In genomic region chr9:5308561-5308960, GRCm38 (mm10) we compare ENCODE assay signal across 8 mouse cellular contexts. TPM values are rescaled to one million over a fixed set of nuclear protein-coding genes. Genes with fewer than 3 reads are reported as not detected.
DNase-seq lines count a peak whose midpoint lies in the region; ATAC-seq and TF ChIP-seq lines count a peak whose summit lies in the region.

TSS of gene Casp4 (plus strand) at chr9:5308828.

- TF ChIP-seq CTCF in small intestine, adult 2 months (IDR thresholded peaks at IDR 0.05; ENCODE audit: extremely low read depth, insufficient read length, insufficient replicate concordance, low read depth, low read length): no peak

- TF ChIP-seq POLR2A in limb, embryonic 14.5 days (IDR thresholded peaks at IDR 0.05; ENCODE audit: borderline replicate concordance, extremely low read depth, insufficient read depth, insufficient read length): no peak
- TF ChIP-seq POLR2A in small intestine, adult 2 months (IDR thresholded peaks at IDR 0.05; ENCODE audit: low read depth, low read length): no peak

- no peaks in the 10 kb centered on the region for H3K4me1 ChIP-seq in limb, embryonic 12.5 days (replicated peaks)
- no peaks in the 10 kb centered on the region for H3K4me1 ChIP-seq in limb, embryonic 10.5 days
- no peaks in the 10 kb centered on the region for H3K4me1 ChIP-seq in heart, embryonic 12.5 days (replicated peaks)
- no peaks in the 10 kb centered on the region for H3K4me1 ChIP-seq in limb, embryonic 14.5 days (ENCODE audit: control insufficient read depth, insufficient read depth, low read length)
- H3K4me1 ChIP-seq in small intestine, adult 2 months (ENCODE audit: control insufficient read depth, insufficient read depth, insufficient read length, low read length): peaks cover 7% of the 10 kb centered on the region; the same call in 1 of the 2 replicates
- H3K4me1 ChIP-seq in forebrain, embryonic 14.5 days (ENCODE audit: control insufficient read depth, insufficient read depth, low read length): no peaks in the 10 kb centered on the region

- H3K36me3 ChIP-seq in limb, embryonic 12.5 days: no peaks in the 10 kb centered on the region
- no peaks in the 10 kb centered on the region for H3K36me3 ChIP-seq in limb, embryonic 10.5 days
- H3K36me3 ChIP-seq in heart, embryonic 12.5 days: no peaks in the 10 kb centered on the region
- H3K36me3 ChIP-seq in limb, embryonic 14.5 days (ENCODE audit: control insufficient read depth, insufficient read depth, low read length): no peaks in the 10 kb centered on the region
- H3K36me3 ChIP-seq in small intestine, adult 2 months (ENCODE audit: control insufficient read depth, insufficient read depth, low read length): peaks cover 15% of the 10 kb centered on the region
- H3K36me3 ChIP-seq in forebrain, embryonic 14.5 days (ENCODE audit: control insufficient read depth, insufficient read depth, low read length): no peaks in the 10 kb centered on the region

- no peak within 1 kb of the TSS for H3K27ac ChIP-seq in limb, embryonic 12.5 days
- H3K27ac ChIP-seq in limb, embryonic 10.5 days: no peak within 1 kb of the TSS
- no peak within 1 kb of the TSS for H3K27ac ChIP-seq in heart, embryonic 12.5 days (ENCODE audit: poor library complexity, severe bottlenecking)
- H3K27ac ChIP-seq in limb, embryonic 14.5 days (replicated peaks; ENCODE audit: low read depth, low read length): no peak within 1 kb of the TSS
- peak within 1 kb of the TSS; percentile 60 for H3K27ac ChIP-seq in small intestine, adult 2 months (ENCODE audit: insufficient read depth, low read depth, low read length)
- H3K27ac ChIP-seq in forebrain, embryonic 14.5 days (ENCODE audit: low read depth, low read length): no peak within 1 kb of the TSS

- no peak within 1 kb of the TSS for H3K9ac ChIP-seq in limb, embryonic 12.5 days (replicated peaks)
- no peak within 1 kb of the TSS for H3K9ac ChIP-seq in heart, embryonic 12.5 days
- no peak within 1 kb of the TSS for H3K9ac ChIP-seq in limb, embryonic 14.5 days (ENCODE audit: low read depth, low read length, severe bottlenecking)
- no peak within 1 kb of the TSS for H3K9ac ChIP-seq in forebrain, embryonic 14.5 days (ENCODE audit: low read length)

- DNase-seq in limb, embryonic 10.5 days (ENCODE audit: low spot score): no peak
- DNase-seq in limb, embryonic 14.5 days (ENCODE audit: low spot score): no peak
- no peak for DNase-seq in layer of hippocampus, adult 9-10 months (ENCODE audit: low spot score)
- no peak for DNase-seq in forebrain, embryonic 14.5 days (ENCODE audit: low spot score)
- no peak for DNase-seq in layer of hippocampus, postnatal 14 days (ENCODE audit: low spot score in 2 of 2)

- peak within 1 kb of the TSS; percentile 26; the same call in 1 of the 2 replicates for H3K4me2 ChIP-seq in limb, embryonic 12.5 days
- peak within 1 kb of the TSS; percentile 42; the same call in 1 of the 2 replicates for H3K4me2 ChIP-seq in heart, embryonic 12.5 days
- 0 out of 2 replicates have a peak within 1 kb of the TSS, but pooled peaks have one; percentile 18 for H3K4me2 ChIP-seq in limb, embryonic 14.5 days (replicated peaks; ENCODE audit: low read depth, low read length, severe bottlenecking)
- no peak within 1 kb of the TSS for H3K4me2 ChIP-seq in forebrain, embryonic 14.5 days (ENCODE audit: low read length)

- no peaks in the 10 kb centered on the region for H3K9me3 ChIP-seq in limb, embryonic 12.5 days
- no peaks in the 10 kb centered on the region for H3K9me3 ChIP-seq in limb, embryonic 10.5 days (replicated peaks)
- 0 out of 2 replicates have a peak, but pooled peaks cover 3% of the 10 kb centered on the region for H3K9me3 ChIP-seq in heart, embryonic 12.5 days (replicated peaks)
- H3K9me3 ChIP-seq in limb, embryonic 14.5 days (ENCODE audit: control insufficient read depth, low read length): no peaks in the 10 kb centered on the region
- no peaks in the 10 kb centered on the region for H3K9me3 ChIP-seq in forebrain, embryonic 14.5 days (replicated peaks; ENCODE audit: control insufficient read depth, low read length)

- no peak for ATAC-seq in limb, embryonic 12.5 days (ENCODE audit: insufficient number of reproducible peaks, insufficient read depth, low FRiP score, low TSS enrichment, low read depth)
- no peak for ATAC-seq in heart, embryonic 12.5 days (ENCODE audit: insufficient number of reproducible peaks, low FRiP score)
- peak; percentile 47; the same call in 1 of the 2 replicates for ATAC-seq in limb, embryonic 14.5 days (ENCODE audit: low FRiP score, low read depth)
- no peak for ATAC-seq in forebrain, embryonic 14.5 days

- no peak within 1 kb of the TSS for H3K4me3 ChIP-seq in limb, embryonic 12.5 days (replicated peaks)
- no peak within 1 kb of the TSS for H3K4me3 ChIP-seq in limb, embryonic 10.5 days
- H3K4me3 ChIP-seq in heart, embryonic 12.5 days: peak within 1 kb of the TSS; percentile 16; the same call in 1 of the 2 replicates
- H3K4me3 ChIP-seq in limb, embryonic 14.5 days (replicated peaks; ENCODE audit: low read length): no peak within 1 kb of the TSS
- peak within 1 kb of the TSS; percentile 19; the same call in 1 of the 2 replicates for H3K4me3 ChIP-seq in small intestine, adult 2 months (ENCODE audit: low read depth, low read length)
- H3K4me3 ChIP-seq in forebrain, embryonic 14.5 days (ENCODE audit: low read depth, low read length): no peak within 1 kb of the TSS

- no peaks in the 10 kb centered on the region for H3K27me3 ChIP-seq in limb, embryonic 12.5 days
- H3K27me3 ChIP-seq in limb, embryonic 10.5 days (ENCODE audit: low read depth, poor library complexity, severe bottlenecking): no peaks in the 10 kb centered on the region
- H3K27me3 ChIP-seq in heart, embryonic 12.5 days (replicated peaks): no peaks in the 10 kb centered on the region
- no peaks in the 10 kb centered on the region for H3K27me3 ChIP-seq in limb, embryonic 14.5 days (ENCODE audit: control insufficient read depth, insufficient read depth, low read length)
- no peaks in the 10 kb centered on the region for H3K27me3 ChIP-seq in small intestine, adult 2 months (ENCODE audit: control insufficient read depth, insufficient read depth, low read length)
- no peaks in the 10 kb centered on the region for H3K27me3 ChIP-seq in forebrain, embryonic 14.5 days (replicated peaks; ENCODE audit: control insufficient read depth, insufficient read depth, low read length)

- 51% methylated on average over 5 of the region's 5 CpGs for WGBS in limb, embryonic 12.5 days
- WGBS in limb, embryonic 10.5 days: 83% methylated on average over 5 of the region's 5 CpGs
- 43% methylated on average over 5 of the region's 5 CpGs for WGBS in heart, embryonic 12.5 days
- 35% methylated on average over 5 of the region's 5 CpGs for WGBS in limb, embryonic 14.5 days
- WGBS in small intestine, adult 2 months: 6% methylated on average over 5 of the region's 5 CpGs
- 86% methylated on average over 5 of the region's 5 CpGs for WGBS in forebrain, embryonic 14.5 days

RNA-seq across cellular contexts. Expression of gene Casp4, which starts in this region (rescaled TPM):
- 0.40 and 0.45 TPM in 2 replicates for polyA plus RNA-seq in limb, embryonic 12.5 days (2016; fragmentation: Nextera tagmentation; extraction: Ambion mirVana)
- 0.19 TPM in 1 of 2 replicates, not detected in the other for polyA plus RNA-seq in limb, embryonic 10.5 days (2016; fragmentation: Nextera tagmentation; extraction: Ambion mirVana)
- polyA plus RNA-seq in heart, embryonic 12.5 days (2016; fragmentation: Nextera tagmentation; extraction: Ambion mirVana): 0.45 and 0.86 TPM in 2 replicates
- 1.5 and 1.6 TPM in 2 replicates for polyA plus RNA-seq in limb, embryonic 14.5 days (2012; rRNA removed)
- 1.2 and 1.8 TPM in 2 replicates for polyA plus RNA-seq in limb, embryonic 14.5 days (2014; fragmentation: Nextera tagmentation; extraction: Ambion mirVana)
- 6.9 and 12.2 TPM in 2 replicates for polyA plus RNA-seq in small intestine, adult 2 months (2012; rRNA removed)
- polyA plus RNA-seq in forebrain, embryonic 14.5 days (2014; fragmentation: Nextera tagmentation; extraction: Ambion mirVana): 0.25 and 0.38 TPM in 2 replicates
- 1 to 10 TPM in 1 of 2 experiments, under 1 TPM in 1; 0.90 to 1.1 TPM for total RNA-seq in layer of hippocampus, postnatal 14 days (2021)

Comparison
In these comparisons a context has a peak if more than half of its experiments do, and no peak if none do; other contexts are left out.
1. H3K4me3 ChIP-seq: peak in heart, embryonic 12.5 days (single experiment) and small intestine, adult 2 months (single experiment); none in limb, embryonic 12.5 days (single experiment), limb, embryonic 10.5 days (single experiment), limb, embryonic 14.5 days (single experiment) and forebrain, embryonic 14.5 days (single experiment).